Mouse (Mus musculus) liver, embryonic 11.5 days (tissue): ENCODE data around the gene Comt. TPM values are rescaled to one million over a fixed set of nuclear protein-coding genes. Genes with fewer than 3 reads are reported as not detected.
A peak's percentile ranks its signal among the peaks of the same experiment; 100 is the strongest.

Experiments used
- ATAC-seq: fragments of 200-750 bp; cut with Nextera tagmentation; replicated peaks from 2 replicates; pipeline ENCODE4 v1.8.0; 2017; ENCODE audit warnings: moderate number of reproducible peaks, mild to moderate bottlenecking, moderate TSS enrichment, moderate library complexity; ENCODE audit not compliant: low FRiP score
- DNase-seq: peaks from one replicate; pipeline ENCODE4 v3.0.0-alpha.2; 2017; ENCODE audit warnings: low spot score
- H3K27ac ChIP-seq: fragments of 300-500 bp; sonication (generic); 2 replicates; pipeline ENCODE4 v1.5.1; 2014; ENCODE audit warnings: mild to moderate bottlenecking, low read depth, low read length, control low read depth
- H3K27me3 ChIP-seq: fragments of 300-500 bp; sonication (generic); replicated peaks from 2 replicates; pipeline ENCODE4 v1.6.1; 2014; ENCODE audit warnings: low read length, mixed read lengths; ENCODE audit not compliant: control insufficient read depth, insufficient read depth
- H3K36me3 ChIP-seq: fragments of 300-500 bp; sonication (generic); 2 replicates; pipeline ENCODE4 v1.6.1; 2014; ENCODE audit warnings: mild to moderate bottlenecking, low read length, moderate library complexity, mixed read lengths; ENCODE audit not compliant: control insufficient read depth, insufficient read depth
- H3K4me1 ChIP-seq: fragments of 300-500 bp; sonication (generic); replicated peaks from 2 replicates; pipeline ENCODE4 v1.6.1; 2014; ENCODE audit warnings: low read length, mixed read lengths; ENCODE audit not compliant: control insufficient read depth, insufficient read depth
- H3K4me2 ChIP-seq: fragments of 300-500 bp; sonication (generic); 2 replicates; pipeline ENCODE4 v1.6.1; 2014; ENCODE audit warnings: mild to moderate bottlenecking, control low read depth, moderate library complexity
- H3K4me3 ChIP-seq: fragments of 300-500 bp; sonication (generic); 2 replicates; pipeline ENCODE4 v1.5.1; 2014; ENCODE audit warnings: low read depth, low read length, control low read depth
- H3K9ac ChIP-seq: fragments of 300-500 bp; sonication (generic); 2 replicates; pipeline ENCODE4 v1.6.1; 2014; ENCODE audit warnings: low read depth, low read length, control low read depth
- H3K9me3 ChIP-seq: fragments of 300-500 bp; sonication (generic); 2 replicates; pipeline ENCODE4 v1.6.1; 2016; ENCODE audit warnings: low read length, inconsistent platforms, mixed read lengths; ENCODE audit not compliant: control insufficient read depth
- WGBS: fragments of 180-500 bp; shearing (Covaris S2); extraction: QIAGEN DNeasy Blood & Tissue Kit; methylation state at CpG from one replicate; pipeline ENCODE4 v1.1.7; 2014; 5-methylcytosine and 5-hydroxymethylcytosine counted together
- polyA plus RNA-seq: library from polyadenylated mRNA; unstranded; fragments of >200 nt; fragmentation: Nextera tagmentation; extraction: Ambion mirVana; gene quantifications from 2 replicates; pipeline ENCODE4 v1.2.1, GENCODE M21; 2014

Comt gene
- polyA plus RNA-seq, 1 experiment from 2014 or later, result 141 TPM

DNA sequence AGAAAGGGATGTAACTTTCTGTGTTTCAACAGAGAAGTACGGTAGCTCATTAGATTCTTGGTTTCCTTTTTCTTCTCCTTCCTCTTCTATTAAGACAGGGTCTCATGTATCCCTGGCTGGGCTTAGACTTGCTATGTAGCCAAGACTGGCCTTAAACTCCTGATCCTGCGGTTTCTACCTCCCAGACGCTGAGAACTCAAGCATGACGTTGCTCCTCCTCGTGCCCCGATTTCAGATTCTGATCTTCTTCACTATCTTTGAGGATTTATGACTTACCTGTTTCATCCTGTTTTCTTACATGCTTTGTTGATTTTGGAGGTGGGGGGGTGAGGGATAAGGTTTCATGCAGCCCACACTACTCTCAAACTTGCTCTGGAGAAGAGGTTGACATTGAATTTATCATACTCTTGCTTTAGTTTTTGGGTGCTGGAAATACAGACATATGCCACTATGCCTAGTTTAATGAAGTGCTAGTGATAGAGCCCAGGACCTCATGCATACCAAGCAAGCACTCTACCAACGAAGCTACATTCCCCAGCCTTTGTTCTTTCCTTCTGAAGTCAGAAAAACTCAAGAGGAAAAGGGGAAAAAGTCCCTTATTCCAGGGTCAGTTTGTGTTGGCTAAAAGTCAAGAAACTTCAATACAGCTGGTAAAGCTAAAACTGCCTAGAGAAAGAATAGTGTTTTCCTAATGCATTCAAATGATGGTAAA is 3.3 kb downstream of the Comt start:
- H3K4me1 ChIP-seq, result peaks cover 38% of the 10 kb centered on the region
- no peak overlapping the region for H3K27ac ChIP-seq
- 83% methylated on average over 7 of the region's 7 CpGs for WGBS
- no peak for DNase-seq
- no peaks in the 10 kb centered on the region for H3K27me3 ChIP-seq
- H3K4me2 ChIP-seq, result peak overlapping the region; percentile 88; the same call in 1 of the 2 replicates
- H3K36me3 ChIP-seq, result peaks cover 11% of the 10 kb centered on the region; the same call in 1 of the 2 replicates
- no peak overlapping the region for H3K4me3 ChIP-seq
- ATAC-seq, result no peak
- H3K9ac ChIP-seq, result no peak overlapping the region
- H3K9me3 ChIP-seq, result no peaks in the 10 kb centered on the region

DNA sequence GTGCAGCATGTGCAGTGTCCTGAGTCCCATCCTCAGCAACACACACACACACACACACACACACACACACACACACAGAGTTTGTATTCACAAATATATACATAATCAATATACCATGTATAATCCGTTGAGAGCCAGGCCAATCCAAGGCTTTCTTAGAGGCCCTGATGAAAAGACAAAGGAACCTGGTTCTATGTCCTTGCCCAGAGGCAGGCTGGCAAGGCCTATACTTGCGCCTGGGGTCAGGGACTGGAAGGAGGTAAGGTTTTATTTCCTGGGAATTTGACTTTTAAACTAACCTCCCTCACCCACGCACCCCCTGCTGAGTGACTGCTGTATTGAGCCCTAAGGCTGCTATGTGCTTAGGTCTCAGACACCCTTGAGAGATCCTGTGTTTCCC is 6.1 kb downstream of the Comt start:
- Histone ChIP-seq H3K4me3 (no peak overlapping the region), H3K27ac (peak overlapping the region; percentile 88), H3K27me3 (no peaks in the 10 kb centered on the region), H3K9ac (no peak overlapping the region), H3K4me1 (peaks cover 28% of the 10 kb centered on the region), H3K4me2 (peak overlapping the region; percentile 15), H3K9me3 (no peaks in the 10 kb centered on the region), H3K36me3 (peaks cover 16% of the 10 kb centered on the region; the same call in 1 of the 2 replicates)
- 76% methylated on average over 3 of the region's 3 CpGs for WGBS
- no peak for ATAC-seq
- no peak for DNase-seq

- ATAC-seq, result peak; percentile 74
- H3K27me3 ChIP-seq, result no peaks in the 10 kb centered on the region
- H3K4me1 ChIP-seq, result peaks cover 26% of the 10 kb centered on the region
- H3K9ac ChIP-seq, result peak overlapping the region; percentile 51; the same call in 1 of the 2 replicates
- H3K9me3 ChIP-seq, result no peaks in the 10 kb centered on the region
- H3K4me3 ChIP-seq, result peak overlapping the region; percentile 15; the same call in 1 of the 2 replicates
- peak overlapping the region; percentile 63 for H3K4me2 ChIP-seq
- H3K27ac ChIP-seq, result peak overlapping the region; percentile 88
- 33% methylated on average over 1 of the region's 1 CpGs for WGBS
- H3K36me3 ChIP-seq, result peaks cover 20% of the 10 kb centered on the region; the same call in 1 of the 2 replicates
- DNase-seq, result no peak
These were observed 7.0 kb downstream of the Comt start for GRCm38 (mm10) chr16:18419603-18420026.

- DNase-seq (no peak), ATAC-seq (peak; percentile 88)
- H3K27ac ChIP-seq, result peak overlapping the region; percentile 88
- H3K9me3 ChIP-seq, result no peaks in the 10 kb centered on the region
- H3K27me3 ChIP-seq, result no peaks in the 10 kb centered on the region
- peak overlapping the region; percentile 53 for H3K9ac ChIP-seq
- peak overlapping the region; percentile 63 for H3K4me2 ChIP-seq
- peaks cover 21% of the 10 kb centered on the region for H3K4me1 ChIP-seq
- 76% methylated on average over 4 of the region's 4 CpGs for WGBS
- H3K36me3 ChIP-seq, result peaks cover 20% of the 10 kb centered on the region; the same call in 1 of the 2 replicates
- peak overlapping the region; percentile 15; the same call in 1 of the 2 replicates for H3K4me3 ChIP-seq
These were observed 7.7 kb downstream of the Comt start for GRCm38 (mm10) chr16:18418756-18419602.

GRCm38 (mm10) chr16:18417491-18417890 is 9.2 kb downstream of the Comt start:
- 90% methylated on average over 5 of the region's 5 CpGs for WGBS

DNA sequence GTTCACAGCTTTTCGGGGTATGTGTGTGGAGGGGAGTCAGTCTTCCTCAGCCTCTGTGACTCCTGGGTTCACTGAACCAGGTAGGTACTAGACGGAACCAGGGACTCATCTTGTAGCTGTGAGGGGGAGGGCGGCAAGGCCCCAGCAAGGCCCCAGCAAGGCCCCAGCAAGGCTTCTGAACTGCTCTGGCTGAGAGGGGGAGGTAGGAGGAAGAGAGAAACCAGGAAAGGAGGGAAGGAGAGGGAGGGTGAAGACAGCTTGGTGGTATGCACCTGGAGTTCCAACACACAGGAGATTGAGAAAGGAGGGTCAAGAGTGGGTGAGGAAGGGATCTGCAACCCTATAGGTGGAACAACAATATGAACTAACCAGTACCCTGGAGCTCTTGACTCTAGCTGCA is 9.8 kb downstream of the Comt start:
- Histone ChIP-seq H3K27ac (peak overlapping the region; percentile 60; the same call in 1 of the 2 replicates), H3K9me3 (no peaks in the 10 kb centered on the region), H3K36me3 (peaks cover 20% of the 10 kb centered on the region; the same call in 1 of the 2 replicates), H3K27me3 (no peaks in the 10 kb centered on the region), H3K4me1 (peaks cover 21% of the 10 kb centered on the region), H3K4me2 (no peak overlapping the region), H3K9ac (no peak overlapping the region), H3K4me3 (no peak overlapping the region)
- ATAC-seq (no peak), DNase-seq (no peak)
- 82% methylated on average over 3 of the region's 3 CpGs for WGBS

More at GRCm38 (mm10) chr16:18417491-18417890, 9.2 kb downstream of the Comt start:
- H3K4me3 ChIP-seq, result no peak overlapping the region
- DNase-seq (no peak), ATAC-seq (no peak)
- no peak overlapping the region for H3K27ac ChIP-seq
- no peak overlapping the region for H3K4me2 ChIP-seq
- H3K4me1 ChIP-seq, result peaks cover 21% of the 10 kb centered on the region
- peaks cover 22% of the 10 kb centered on the region; the same call in 1 of the 2 replicates for H3K36me3 ChIP-seq
- H3K9me3 ChIP-seq, result no peaks in the 10 kb centered on the region
- H3K9ac ChIP-seq, result no peak overlapping the region
- H3K27me3 ChIP-seq, result no peaks in the 10 kb centered on the region

- H3K27ac ChIP-seq, result 0 out of 2 replicates have a peak overlapping the region, but pooled peaks have one; percentile 60
- no peak for DNase-seq
These were observed 10.4 kb downstream of the Comt start for GRCm38 (mm10) chr16:18416094-18416761.

More at GRCm38 (mm10) chr16:18416094-18416761, 10.4 kb downstream of the Comt start:
- H3K9ac ChIP-seq, result no peak overlapping the region
- H3K36me3 ChIP-seq, result peaks cover 22% of the 10 kb centered on the region; the same call in 1 of the 2 replicates
- H3K4me2 ChIP-seq, result no peak overlapping the region
- ATAC-seq, result no peak
- 78% methylated on average over 18 of the region's 18 CpGs for WGBS
- H3K4me1 ChIP-seq, result peaks cover 21% of the 10 kb centered on the region
- H3K27me3 ChIP-seq, result no peaks in the 10 kb centered on the region
- no peaks in the 10 kb centered on the region for H3K9me3 ChIP-seq
- H3K4me3 ChIP-seq, result no peak overlapping the region
